Mouse (Mus musculus) mature B cell (primary cell): ENCODE measurements around the gene Pgd.

Experiments used
- in situ Hi-C: fragments of 300-500 bp; cut with MboI; formaldehyde crosslinking; loops from 2 replicates; pipeline ENCODE4 v1.14.3; 2019

Pgd gene

GRCm38 (mm10) chr4:149168016-149168415 is 1.4 kb upstream of the Pgd start:
- in situ Hi-C loops, result no loop called here

GRCm38 (mm10) chr4:149166957-149167611 is 513 bp upstream of the Pgd start:
- in situ Hi-C loops, result no loop called here

- in situ Hi-C loops, result no loop called here
These were observed 2.4 kb downstream of the Pgd start for GRCm38 (mm10) chr4:149164150-149164549.

GRCm38 (mm10) chr4:149163196-149163595 is 3.4 kb downstream of the Pgd start:
- in situ Hi-C loops, result no loop called here

- in situ Hi-C loops, result no loop called here
These were observed 5.4 kb downstream of the Pgd start for GRCm38 (mm10) chr4:149161166-149161565.

- in situ Hi-C loops, result no loop called here
These were observed 6.7 kb downstream of the Pgd start for GRCm38 (mm10) chr4:149159891-149160290.

- in situ Hi-C loops, result no loop called here
These were observed 7.4 kb downstream of the Pgd start for GRCm38 (mm10) chr4:149159203-149159602.

- in situ Hi-C loops, result no loop called here
These were observed 9.1 kb downstream of the Pgd start for GRCm38 (mm10) chr4:149157415-149157973.

- in situ Hi-C loops, result no loop called here
These were observed 10.9 kb downstream of the Pgd start for GRCm38 (mm10) chr4:149155711-149156110.

GRCm38 (mm10) chr4:149154859-149155258 is 11.7 kb downstream of the Pgd start:
- in situ Hi-C loops, result no loop called here

GRCm38 (mm10) chr4:149150721-149151120 is 15.8 kb downstream of the Pgd start:
- in situ Hi-C loops, result no loop called here

GRCm38 (mm10) chr4:149150256-149150655 is 16.3 kb downstream of the Pgd start:
- in situ Hi-C loops, result no loop called here

GRCm38 (mm10) chr4:149149611-149150010 is 17.0 kb downstream of the Pgd start:
- in situ Hi-C loops, result no loop called here

- in situ Hi-C loops, result no loop called here
These were observed 17.4 kb downstream of the Pgd start for GRCm38 (mm10) chr4:149149196-149149595.

GRCm38 (mm10) chr4:149148084-149148483 is 18.5 kb downstream of the Pgd start:
- in situ Hi-C loops, result no loop called here

- in situ Hi-C loops, result no loop called here
These were observed 19.0 kb downstream of the Pgd start for GRCm38 (mm10) chr4:149147528-149147927.

- in situ Hi-C loops, result no loop called here
These were observed 21.4 kb downstream of the Pgd start for GRCm38 (mm10) chr4:149145151-149145550.

- in situ Hi-C loops, result no loop called here
These were observed 22.1 kb downstream of the Pgd start for GRCm38 (mm10) chr4:149144459-149144858.

- in situ Hi-C loops, result no loop called here
These were observed 23.0 kb downstream of the Pgd start for GRCm38 (mm10) chr4:149143594-149143993.

GRCm38 (mm10) chr4:149138515-149138914 is 28.1 kb downstream of the Pgd start:
- in situ Hi-C loops, result no loop called here

- in situ Hi-C loops, result no loop called here
These were observed 29.4 kb downstream of the Pgd start, which contains the start of gene Cenps for GRCm38 (mm10) chr4:149136982-149137770. TSS of gene Cenps (minus strand) at chr4:149137629.

- in situ Hi-C loops, result no loop called here
These were observed 30.3 kb downstream of the Pgd start for GRCm38 (mm10) chr4:149136116-149136850.
